Mouse (Mus musculus) kidney, embryonic 14.5 days (tissue): ENCODE data around the gene Kif13a. TPM values are rescaled to one million over a fixed set of nuclear protein-coding genes. Genes with fewer than 3 reads are reported as not detected.

Source experiments
- ATAC-seq: fragments of 200-750 bp; cut with Nextera tagmentation; 2 replicates; pipeline ENCODE4 v1.8.0; 2017; ENCODE audit warnings: moderate number of reproducible peaks, mild to moderate bottlenecking, moderate TSS enrichment, moderate library complexity; ENCODE audit not compliant: low FRiP score, low TSS enrichment
- H3K27ac ChIP-seq: fragments of 300-500 bp; sonication (generic); 2 replicates; pipeline ENCODE4 v1.5.1; 2014; ENCODE audit warnings: low read depth, mild to moderate bottlenecking, low read length, moderate library complexity, mixed read lengths
- H3K27me3 ChIP-seq: fragments of 300-500 bp; sonication (generic); 2 replicates; pipeline ENCODE4 v1.6.1; 2014; ENCODE audit warnings: mild to moderate bottlenecking, low read length; ENCODE audit not compliant: control insufficient read depth, insufficient read depth
- H3K36me3 ChIP-seq: fragments of 300-500 bp; sonication (generic); 2 replicates; pipeline ENCODE4 v1.6.1; 2014; ENCODE audit warnings: low read length, mixed read lengths; ENCODE audit not compliant: control insufficient read depth, insufficient read depth
- H3K4me1 ChIP-seq: fragments of 300-500 bp; sonication (generic); 2 replicates; pipeline ENCODE4 v1.6.1; 2014; ENCODE audit warnings: low read length, mixed read lengths; ENCODE audit not compliant: control insufficient read depth, insufficient read depth
- H3K4me2 ChIP-seq: fragments of 300-500 bp; sonication (generic); replicated peaks from 2 replicates; pipeline ENCODE4 v1.6.1; 2014; ENCODE audit warnings: low read depth, mild to moderate bottlenecking, low read length
- H3K4me3 ChIP-seq: fragments of 300-500 bp; sonication (generic); 2 replicates; pipeline ENCODE4 v1.5.1; 2014; ENCODE audit warnings: mild to moderate bottlenecking, low read length
- H3K9ac ChIP-seq: fragments of 300-500 bp; sonication (generic); 2 replicates; pipeline ENCODE4 v1.6.1; 2014; ENCODE audit warnings: low read depth, mild to moderate bottlenecking, low read length, moderate library complexity
- H3K9me3 ChIP-seq: fragments of 300-500 bp; sonication (generic); 2 replicates; pipeline ENCODE4 v1.6.1; 2016; ENCODE audit warnings: low read length; ENCODE audit not compliant: control insufficient read depth
- WGBS: fragments of 180-500 bp; shearing (Covaris S2); extraction: QIAGEN DNeasy Blood & Tissue Kit; methylation state at CpG from one replicate; pipeline ENCODE4 v1.1.7; 2014; 5-methylcytosine and 5-hydroxymethylcytosine counted together
- polyA plus RNA-seq: library from polyadenylated mRNA; unstranded; fragments of >200 nt; fragmentation: Nextera tagmentation; extraction: Ambion mirVana; gene quantifications from 2 replicates; pipeline ENCODE4 v1.2.1, GENCODE M21; 2014

Kif13a gene
- polyA plus RNA-seq, 1 experiment from 2014 or later: 18.2 TPM

- Histone ChIP-seq H3K4me3 (no peak overlapping the region), H3K36me3 (no peaks in the 10 kb centered on the region), H3K27ac (no peak overlapping the region), H3K27me3 (no peaks in the 10 kb centered on the region), H3K9ac (no peak overlapping the region), H3K4me1 (no peaks in the 10 kb centered on the region), H3K4me2 (no peak overlapping the region), H3K9me3 (no peaks in the 10 kb centered on the region; the same call in 1 of the 2 replicates)
- 84% methylated on average over 11 of the region's 11 CpGs for WGBS
- no peak for ATAC-seq
Measured at GRCm38 (mm10) chr13:46900870-46901555, 28.7 kb downstream of the Kif13a start.

GRCm38 (mm10) chr13:46898837-46899236 lies 30.8 kb downstream of the Kif13a start:
- Histone ChIP-seq H3K27ac (no peak overlapping the region), H3K4me1 (no peaks in the 10 kb centered on the region), H3K9ac (no peak overlapping the region), H3K4me3 (no peak overlapping the region), H3K4me2 (no peak overlapping the region), H3K36me3 (no peaks in the 10 kb centered on the region), H3K9me3 (no peaks in the 10 kb centered on the region; the same call in 1 of the 2 replicates), H3K27me3 (no peaks in the 10 kb centered on the region)
- 74% methylated on average over 2 of the region's 2 CpGs for WGBS
- no peak for ATAC-seq

- Histone ChIP-seq H3K9me3 (no peaks in the 10 kb centered on the region; the same call in 1 of the 2 replicates), H3K27ac (no peak overlapping the region), H3K9ac (no peak overlapping the region), H3K4me1 (no peaks in the 10 kb centered on the region), H3K4me3 (no peak overlapping the region), H3K27me3 (no peaks in the 10 kb centered on the region), H3K4me2 (no peak overlapping the region), H3K36me3 (no peaks in the 10 kb centered on the region)
- WGBS: 81% methylated on average over 11 of the region's 11 CpGs
- ATAC-seq: no peak
Measured at GRCm38 (mm10) chr13:46898411-46898810, 31.3 kb downstream of the Kif13a start.

GRCm38 (mm10) chr13:46892380-46892779 lies 37.3 kb downstream of the Kif13a start:
- Histone ChIP-seq H3K4me3 (no peak overlapping the region), H3K9me3 (no peaks in the 10 kb centered on the region), H3K27me3 (no peaks in the 10 kb centered on the region), H3K9ac (no peak overlapping the region), H3K36me3 (no peaks in the 10 kb centered on the region), H3K4me2 (no peak overlapping the region), H3K27ac (no peak overlapping the region), H3K4me1 (peaks cover 5% of the 10 kb centered on the region; the same call in 1 of the 2 replicates)
- ATAC-seq: 0 out of 2 replicates have a peak, but pooled peaks have one; percentile 17
- 42% methylated on average over 4 of the region's 4 CpGs for WGBS

GRCm38 (mm10) chr13:46888150-46888683 lies 41.5 kb downstream of the Kif13a start:
- no peaks in the 10 kb centered on the region for H3K9me3 ChIP-seq
- peaks cover 23% of the 10 kb centered on the region for H3K4me1 ChIP-seq
- H3K36me3 ChIP-seq: no peaks in the 10 kb centered on the region
- H3K27ac ChIP-seq: no peak overlapping the region
- H3K9ac ChIP-seq: no peak overlapping the region
- no peak for ATAC-seq
- H3K27me3 ChIP-seq: no peaks in the 10 kb centered on the region
- no peak overlapping the region for H3K4me3 ChIP-seq
- WGBS: 78% methylated on average over 12 of the region's 12 CpGs
- H3K4me2 ChIP-seq: no peak overlapping the region

GRCm38 (mm10) chr13:46886497-46887261 lies 43.0 kb downstream of the Kif13a start:
- no peaks in the 10 kb centered on the region for H3K36me3 ChIP-seq
- no peaks in the 10 kb centered on the region for H3K27me3 ChIP-seq
- no peak overlapping the region for H3K4me3 ChIP-seq
- no peaks in the 10 kb centered on the region for H3K9me3 ChIP-seq
- WGBS: 89% methylated on average over 10 of the region's 10 CpGs
- H3K9ac ChIP-seq: no peak overlapping the region
- ATAC-seq: no peak
- no peak overlapping the region for H3K4me2 ChIP-seq
- peaks cover 23% of the 10 kb centered on the region for H3K4me1 ChIP-seq
- no peak overlapping the region for H3K27ac ChIP-seq

- H3K27me3 ChIP-seq: no peaks in the 10 kb centered on the region
- no peak overlapping the region for H3K4me3 ChIP-seq
- no peaks in the 10 kb centered on the region for H3K36me3 ChIP-seq
- H3K9ac ChIP-seq: no peak overlapping the region
- no peak for ATAC-seq
- H3K4me1 ChIP-seq: peaks cover 20% of the 10 kb centered on the region
- 32% methylated on average over 5 of the region's 5 CpGs for WGBS
- H3K27ac ChIP-seq: peak overlapping the region; percentile 71
- H3K9me3 ChIP-seq: no peaks in the 10 kb centered on the region
- no peak overlapping the region for H3K4me2 ChIP-seq
Measured at GRCm38 (mm10) chr13:46885759-46886060, 44.0 kb downstream of the Kif13a start.

- Histone ChIP-seq H3K27ac (peak overlapping the region; percentile 71), H3K4me3 (no peak overlapping the region), H3K9me3 (no peaks in the 10 kb centered on the region), H3K4me1 (peaks cover 18% of the 10 kb centered on the region; the same call in 1 of the 2 replicates), H3K27me3 (no peaks in the 10 kb centered on the region), H3K36me3 (no peaks in the 10 kb centered on the region), H3K9ac (no peak overlapping the region; the same call in 1 of the 2 replicates), H3K4me2 (no peak overlapping the region)
- WGBS: 61% methylated on average over 26 of the region's 26 CpGs
- peak; percentile 65 for ATAC-seq
Measured at GRCm38 (mm10) chr13:46884898-46885758, 44.5 kb downstream of the Kif13a start.
